Mouse (Mus musculus) NIH3T3 (cell line): ENCODE measurements at regions not wholly inside any gene's neighbourhood (a gene's known extent, or its start where the extent isn't known, plus 50 kb on each side); places are given as distances from the start of the nearest gene placed in this dataset.
A peak's percentile ranks its signal among the peaks of the same experiment; 100 is the strongest.

Experiments
- DNase-seq: peaks from one replicate; pipeline ENCODE4 v3.0.0-alpha.2; 2012; ENCODE audit warnings: low read depth

- no peak for DNase-seq
Measured at GRCm38 (mm10) chr13:48094275-48095035, 166.6 kb upstream of the Id4 start.

- no peak for DNase-seq
Measured at GRCm38 (mm10) chr13:48102156-48102555, 158.9 kb upstream of the Id4 start.

GRCm38 (mm10) chr13:48102576-48102975 is 158.5 kb upstream of the Id4 start:
- no peak for DNase-seq

GRCm38 (mm10) chr13:48104766-48105165 is 156.3 kb upstream of the Id4 start:
- peak; percentile 52 for DNase-seq

- peak; percentile 22 for DNase-seq
Measured at GRCm38 (mm10) chr13:48106946-48107345, 154.1 kb upstream of the Id4 start.

- DNase-seq: no peak
Measured at GRCm38 (mm10) chr13:48115890-48116289, 145.1 kb upstream of the Id4 start.

GRCm38 (mm10) chr13:48126582-48126981 is 134.4 kb upstream of the Id4 start:
- DNase-seq: no peak

- DNase-seq: no peak
Measured at GRCm38 (mm10) chr13:48130724-48131123, 130.3 kb upstream of the Id4 start.

GRCm38 (mm10) chr13:48131681-48132080 is 129.3 kb upstream of the Id4 start:
- peak; percentile 72 for DNase-seq

- DNase-seq: no peak
Measured at GRCm38 (mm10) chr13:48145976-48146375, 115.1 kb upstream of the Id4 start.

GRCm38 (mm10) chr13:48147061-48147460 is 114.0 kb upstream of the Id4 start:
- no peak for DNase-seq

- peak; percentile 3 for DNase-seq
Measured at GRCm38 (mm10) chr13:48153248-48153647, 107.8 kb upstream of the Id4 start.

GRCm38 (mm10) chr13:48153684-48154413 is 107.2 kb upstream of the Id4 start:
- DNase-seq: no peak

GRCm38 (mm10) chr13:48154414-48155105 is 106.5 kb upstream of the Id4 start:
- DNase-seq: no peak

- peak; percentile 5 for DNase-seq
Measured at GRCm38 (mm10) chr13:48159020-48159910, 101.8 kb upstream of the Id4 start.

- no peak for DNase-seq
Measured at GRCm38 (mm10) chr13:48160161-48160560, 100.9 kb upstream of the Id4 start.

- no peak for DNase-seq
Measured at GRCm38 (mm10) chr13:48161339-48161738, 99.7 kb upstream of the Id4 start.

GRCm38 (mm10) chr13:48164586-48164985 is 96.4 kb upstream of the Id4 start:
- no peak for DNase-seq

- DNase-seq: no peak
Measured at GRCm38 (mm10) chr13:48165838-48166237, 95.2 kb upstream of the Id4 start.

- DNase-seq: no peak
Measured at GRCm38 (mm10) chr13:48167976-48168375, 93.1 kb upstream of the Id4 start.

GRCm38 (mm10) chr13:48171309-48171953 is 89.6 kb upstream of the Id4 start:
- no peak for DNase-seq
